Mouse (Mus musculus): ENCODE data around the gene Tymp. TPM values are rescaled to one million over a fixed set of nuclear protein-coding genes. Genes with fewer than 3 reads are reported as not detected.

Tymp gene
- 1.5 and 1.8 TPM in 2 replicates for polyA plus RNA-seq (2014; fragmentation: Nextera tagmentation; extraction: Ambion mirVana)

- Histone ChIP-seq H3K4me3 (ENCODE audit: low read depth, low read length) (no peak within 1 kb of the TSS), H3K4me1 (replicated peaks; ENCODE audit: control insufficient read depth, insufficient read depth, low read length) (peaks cover 29% of the 10 kb centered on the region), H3K9ac (ENCODE audit: low read depth, low read length) (no peak within 1 kb of the TSS), H3K27me3 (replicated peaks; ENCODE audit: control insufficient read depth, insufficient read depth, low read length) (peaks cover 40% of the 10 kb centered on the region), H3K36me3 (ENCODE audit: control insufficient read depth, insufficient read depth, low read length) (peaks cover 3% of the 10 kb centered on the region; the same call in 1 of the 2 replicates), H3K9me3 (ENCODE audit: control insufficient read depth, low read length) (no peaks in the 10 kb centered on the region), H3K4me2 (peak within 1 kb of the TSS; percentile 42), H3K27ac (ENCODE audit: low read depth, low read length) (no peak within 1 kb of the TSS)
- DNase-seq (ENCODE audit: low spot score) (no peak), ATAC-seq (replicated peaks; ENCODE audit: low FRiP score) (no peak)
- 29% methylated on average over 16 of the region's 16 CpGs for WGBS
These were observed at the start of gene Tymp for GRCm38 (mm10) chr15:89376957-89377356. Gene Tymp (minus strand): TSS chr15:89377039.

- DNase-seq (ENCODE audit: low spot score), result no peak
- Histone ChIP-seq H3K4me1 (replicated peaks; ENCODE audit: control insufficient read depth, insufficient read depth, low read length) (peaks cover 8% of the 10 kb centered on the region), H3K27ac (ENCODE audit: low read depth, low read length) (no peak within 1 kb of the TSS), H3K4me2 (peak within 1 kb of the TSS; percentile 27), H3K27me3 (replicated peaks; ENCODE audit: control insufficient read depth, insufficient read depth, low read length) (no peaks in the 10 kb centered on the region), H3K9me3 (ENCODE audit: control insufficient read depth, low read length) (no peaks in the 10 kb centered on the region), H3K4me3 (ENCODE audit: low read depth, low read length) (no peak within 1 kb of the TSS), H3K36me3 (ENCODE audit: control insufficient read depth, insufficient read depth, low read length) (peaks cover 7% of the 10 kb centered on the region; the same call in 1 of the 2 replicates), H3K9ac (ENCODE audit: low read depth, low read length) (no peak within 1 kb of the TSS)
- 49% methylated on average over 6 of the region's 6 CpGs for WGBS
- ATAC-seq (replicated peaks; ENCODE audit: low FRiP score), result no peak
These were observed 48.9 kb upstream of the Tymp start, which contains the start of gene Cpt1b for GRCm38 (mm10) chr15:89425711-89426121. Gene Cpt1b (minus strand): TSS chr15:89425863.

- no peak for DNase-seq (ENCODE audit: low spot score)
- WGBS, result 87% methylated on average over 8 of the region's 8 CpGs
- Histone ChIP-seq H3K27me3 (replicated peaks; ENCODE audit: control insufficient read depth, insufficient read depth, low read length) (no peaks in the 10 kb centered on the region), H3K4me3 (ENCODE audit: low read depth, low read length) (no peak overlapping the region), H3K4me1 (replicated peaks; ENCODE audit: control insufficient read depth, insufficient read depth, low read length) (peaks cover 8% of the 10 kb centered on the region), H3K27ac (ENCODE audit: low read depth, low read length) (no peak overlapping the region), H3K4me2 (no peak overlapping the region), H3K9ac (ENCODE audit: low read depth, low read length) (no peak overlapping the region), H3K36me3 (ENCODE audit: control insufficient read depth, insufficient read depth, low read length) (peaks cover 9% of the 10 kb centered on the region; the same call in 1 of the 2 replicates), H3K9me3 (ENCODE audit: control insufficient read depth, low read length) (no peaks in the 10 kb centered on the region)
- no peak for ATAC-seq (replicated peaks; ENCODE audit: low FRiP score)
These were observed 47.8 kb upstream of the Tymp start for GRCm38 (mm10) chr15:89424621-89425020.

GRCm38 (mm10) chr15:89421938-89422337 lies 45.1 kb upstream of the Tymp start:
- H3K27me3 ChIP-seq (replicated peaks; ENCODE audit: control insufficient read depth, insufficient read depth, low read length), result no peaks in the 10 kb centered on the region

GRCm38 (mm10) chr15:89415282-89415681 lies 38.4 kb upstream of the Tymp start:
- no peaks in the 10 kb centered on the region for H3K9me3 ChIP-seq (ENCODE audit: control insufficient read depth, low read length)
- H3K4me3 ChIP-seq (ENCODE audit: low read depth, low read length), result no peak overlapping the region
- DNase-seq (ENCODE audit: low spot score), result no peak
- H3K4me1 ChIP-seq (replicated peaks; ENCODE audit: control insufficient read depth, insufficient read depth, low read length), result no peaks in the 10 kb centered on the region
- no peaks in the 10 kb centered on the region for H3K27me3 ChIP-seq (replicated peaks; ENCODE audit: control insufficient read depth, insufficient read depth, low read length)
- H3K4me2 ChIP-seq, result no peak overlapping the region
- H3K9ac ChIP-seq (ENCODE audit: low read depth, low read length), result no peak overlapping the region
- 84% methylated on average over 8 of the region's 8 CpGs for WGBS
- peaks cover 7% of the 10 kb centered on the region; the same call in 1 of the 2 replicates for H3K36me3 ChIP-seq (ENCODE audit: control insufficient read depth, insufficient read depth, low read length)
- ATAC-seq (replicated peaks; ENCODE audit: low FRiP score), result no peak
- no peak overlapping the region for H3K27ac ChIP-seq (ENCODE audit: low read depth, low read length)

More at GRCm38 (mm10) chr15:89421938-89422337, 45.1 kb upstream of the Tymp start:
- no peaks in the 10 kb centered on the region for H3K9me3 ChIP-seq (ENCODE audit: control insufficient read depth, low read length)
- DNase-seq (ENCODE audit: low spot score), result no peak
- no peak for ATAC-seq (replicated peaks; ENCODE audit: low FRiP score)
- H3K4me2 ChIP-seq, result no peak overlapping the region
- no peak overlapping the region for H3K4me3 ChIP-seq (ENCODE audit: low read depth, low read length)
- H3K9ac ChIP-seq (ENCODE audit: low read depth, low read length), result no peak overlapping the region
- H3K4me1 ChIP-seq (replicated peaks; ENCODE audit: control insufficient read depth, insufficient read depth, low read length), result peaks cover 3% of the 10 kb centered on the region
- no peak overlapping the region for H3K27ac ChIP-seq (ENCODE audit: low read depth, low read length)
- WGBS, result 90% methylated on average over 9 of the region's 9 CpGs
- H3K36me3 ChIP-seq (ENCODE audit: control insufficient read depth, insufficient read depth, low read length), result peaks cover 8% of the 10 kb centered on the region; the same call in 1 of the 2 replicates

- no peak within 1 kb of the TSS for H3K27ac ChIP-seq (ENCODE audit: low read depth, low read length)
- no peak within 1 kb of the TSS for H3K9ac ChIP-seq (ENCODE audit: low read depth, low read length)
- H3K36me3 ChIP-seq (ENCODE audit: control insufficient read depth, insufficient read depth, low read length), result no peaks in the 10 kb centered on the region
- H3K4me3 ChIP-seq (ENCODE audit: low read depth, low read length), result no peak within 1 kb of the TSS
- 73% methylated on average over 23 of the region's 24 CpGs for WGBS
- H3K4me2 ChIP-seq, result no peak within 1 kb of the TSS
- H3K27me3 ChIP-seq (replicated peaks; ENCODE audit: control insufficient read depth, insufficient read depth, low read length), result no peaks in the 10 kb centered on the region
- no peaks in the 10 kb centered on the region for H3K4me1 ChIP-seq (replicated peaks; ENCODE audit: control insufficient read depth, insufficient read depth, low read length)
- DNase-seq (ENCODE audit: low spot score), result no peak
- 0 out of 2 replicates have a peak, but pooled peaks cover 3% of the 10 kb centered on the region for H3K9me3 ChIP-seq (ENCODE audit: control insufficient read depth, low read length)
- 0 out of 2 replicates have a peak, but pooled peaks have one; percentile 26 for ATAC-seq (replicated peaks; ENCODE audit: low FRiP score)
These were observed 33.3 kb upstream of the Tymp start, which contains the start of gene Syce3 for GRCm38 (mm10) chr15:89410118-89410517. Gene Syce3 (minus strand): TSS chr15:89410503.

GRCm38 (mm10) chr15:89406691-89407090 lies 29.9 kb upstream of the Tymp start:
- Histone ChIP-seq H3K27ac (ENCODE audit: low read depth, low read length) (no peak overlapping the region), H3K9ac (ENCODE audit: low read depth, low read length) (no peak overlapping the region), H3K27me3 (replicated peaks; ENCODE audit: control insufficient read depth, insufficient read depth, low read length) (no peaks in the 10 kb centered on the region), H3K9me3 (ENCODE audit: control insufficient read depth, low read length) (0 out of 2 replicates have a peak, but pooled peaks cover 3% of the 10 kb centered on the region), H3K36me3 (ENCODE audit: control insufficient read depth, insufficient read depth, low read length) (no peaks in the 10 kb centered on the region), H3K4me1 (replicated peaks; ENCODE audit: control insufficient read depth, insufficient read depth, low read length) (no peaks in the 10 kb centered on the region), H3K4me3 (ENCODE audit: low read depth, low read length) (no peak overlapping the region), H3K4me2 (no peak overlapping the region)
- ATAC-seq (replicated peaks; ENCODE audit: low FRiP score) (no peak), DNase-seq (ENCODE audit: low spot score) (no peak)

GRCm38 (mm10) chr15:89404831-89405623 lies 28.2 kb upstream of the Tymp start:
- no peak overlapping the region for H3K4me3 ChIP-seq (ENCODE audit: low read depth, low read length)
- DNase-seq (ENCODE audit: low spot score) (no peak), ATAC-seq (replicated peaks; ENCODE audit: low FRiP score) (no peak)
- 74% methylated on average over 10 of the region's 10 CpGs for WGBS
- H3K27ac ChIP-seq (ENCODE audit: low read depth, low read length), result no peak overlapping the region
- no peaks in the 10 kb centered on the region for H3K36me3 ChIP-seq (ENCODE audit: control insufficient read depth, insufficient read depth, low read length)
- H3K27me3 ChIP-seq (replicated peaks; ENCODE audit: control insufficient read depth, insufficient read depth, low read length), result no peaks in the 10 kb centered on the region
- H3K4me1 ChIP-seq (replicated peaks; ENCODE audit: control insufficient read depth, insufficient read depth, low read length), result no peaks in the 10 kb centered on the region
- no peak overlapping the region for H3K9ac ChIP-seq (ENCODE audit: low read depth, low read length)
- H3K4me2 ChIP-seq, result no peak overlapping the region
- 0 out of 2 replicates have a peak, but pooled peaks cover under 1% of the 10 kb centered on the region for H3K9me3 ChIP-seq (ENCODE audit: control insufficient read depth, low read length)
